Mouse (Mus musculus): Measurements from ENCODE around the gene Pik3c2b.

DNA sequence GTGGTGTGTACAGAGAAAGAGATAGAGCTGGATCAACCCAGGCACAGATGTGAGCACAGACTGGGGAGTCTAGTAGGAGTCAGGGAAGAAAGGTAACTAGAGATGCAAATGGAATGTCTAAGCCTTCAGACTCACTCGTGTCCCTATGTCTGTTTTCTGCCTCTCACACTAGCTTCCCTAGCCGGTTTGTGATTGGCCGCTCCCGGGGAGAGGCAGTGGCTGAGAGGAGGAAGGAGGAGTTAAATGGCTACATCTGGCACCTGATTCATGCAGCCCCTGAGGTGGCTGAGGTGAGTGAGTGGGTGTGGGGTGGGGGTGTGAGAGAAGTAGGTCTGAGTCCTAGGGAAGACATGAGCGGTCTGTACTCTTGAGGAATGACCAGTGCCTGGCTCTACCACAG, 56.6 kb downstream of the Pik3c2b start:
- TF ChIP-seq POLR2A (IDR thresholded peaks at IDR 0.05; ENCODE audit: borderline replicate concordance, low read depth, low read length) (no peak), CTCF (IDR thresholded peaks at IDR 0.05; ENCODE audit: low read depth, low read length) (no peak)

Data from bone marrow macrophage, adult 2 months (primary cell).